Mouse (Mus musculus) C2C12 (cell line): ENCODE measurements around the gene 1700008O03Rik.

Experiments
- CEBPB ChIP-seq: IDR thresholded peaks from one replicate; pipeline ENCODE4 v1.6.1; 2011; ENCODE audit warnings: low read depth, mild to moderate bottlenecking, control low read depth, moderate library complexity
- CTCF ChIP-seq: IDR thresholded peaks from one replicate; pipeline ENCODE4 v1.5.1; 2011; ENCODE audit not compliant: control insufficient read depth, insufficient read depth, insufficient read length
- MAX ChIP-seq: IDR thresholded peaks from one replicate; pipeline ENCODE4 v1.6.1; 2011; ENCODE audit warnings: mild to moderate bottlenecking, control low read depth
- MYOD1 ChIP-seq: IDR thresholded peaks from one replicate; pipeline ENCODE4 v1.6.1; 2011; ENCODE audit warnings: low read depth; ENCODE audit not compliant: control insufficient read depth, insufficient read length
- MYOG ChIP-seq: IDR thresholded peaks from one replicate; pipeline ENCODE4 v1.6.1; 2011; ENCODE audit not compliant: control insufficient read depth, insufficient read length; ENCODE audit errors: extremely low read depth
- USF1 ChIP-seq: IDR thresholded peaks from one replicate; pipeline ENCODE4 v1.6.1; 2011; ENCODE audit warnings: low read depth, mild to moderate bottlenecking, control low read depth, moderate library complexity

GRCm38 (mm10) chr7:44373889-44374652 lies 11.5 kb downstream of the 1700008O03Rik start:
- TF ChIP-seq CTCF (no peak), MYOG (no peak), MAX (no peak), MYOD1 (no peak), USF1 (no peak), CEBPB (no peak)
